Mouse (Mus musculus) hindbrain, embryonic 14.5 days (tissue): Measurements from ENCODE around the gene Cblb. TPM values are rescaled to one million over a fixed set of nuclear protein-coding genes. Genes with fewer than 3 reads are reported as not detected.

Source experiments
- ATAC-seq: fragments of 200-750 bp; cut with Nextera tagmentation; 2 replicates; pipeline ENCODE4 v1.8.0; 2017; ENCODE audit warnings: moderate number of reproducible peaks, mild to moderate bottlenecking, moderate TSS enrichment, moderate library complexity; ENCODE audit not compliant: low FRiP score
- DNase-seq: peaks from one replicate; pipeline ENCODE4 v3.0.0-alpha.2; 2015; ENCODE audit warnings: low spot score
- H3K27ac ChIP-seq: fragments of 300-500 bp; sonication (generic); 2 replicates; pipeline ENCODE4 v1.5.1; 2014; ENCODE audit warnings: mild to moderate bottlenecking, moderate library complexity
- H3K27me3 ChIP-seq: fragments of 300-500 bp; sonication (generic); 2 replicates; pipeline ENCODE4 v1.6.1; 2014; ENCODE audit warnings: mild to moderate bottlenecking, low read length, mixed read lengths; ENCODE audit not compliant: control insufficient read depth, insufficient read depth
- H3K36me3 ChIP-seq: fragments of 300-500 bp; sonication (generic); replicated peaks from 2 replicates; pipeline ENCODE4 v1.6.1; 2014; ENCODE audit not compliant: control insufficient read depth, insufficient read depth
- H3K4me1 ChIP-seq: fragments of 300-500 bp; sonication (generic); replicated peaks from 2 replicates; pipeline ENCODE4 v1.6.1; 2014; ENCODE audit warnings: antibody characterized with exemption, low read length, mixed read lengths; ENCODE audit not compliant: control insufficient read depth, insufficient read depth
- H3K4me2 ChIP-seq: fragments of 300-500 bp; sonication (generic); replicated peaks from 2 replicates; pipeline ENCODE4 v1.6.1; 2014; ENCODE audit warnings: mild to moderate bottlenecking, moderate library complexity
- H3K4me3 ChIP-seq: fragments of 300-500 bp; sonication (generic); replicated peaks from 2 replicates; pipeline ENCODE4 v1.5.1; 2014; ENCODE audit warnings: mild to moderate bottlenecking, low read length
- H3K9ac ChIP-seq: fragments of 300-500 bp; sonication (generic); 2 replicates; pipeline ENCODE4 v1.6.1; 2014
- H3K9me3 ChIP-seq: fragments of 300-500 bp; sonication (generic); 2 replicates; pipeline ENCODE4 v1.6.1; 2016; ENCODE audit warnings: low read length; ENCODE audit not compliant: control insufficient read depth
- WGBS: fragments of 180-500 bp; shearing (Covaris S2); extraction: QIAGEN DNeasy Blood & Tissue Kit; methylation state at CpG from one replicate; pipeline ENCODE4 v1.1.7; 2014; 5-methylcytosine and 5-hydroxymethylcytosine counted together
- polyA plus RNA-seq: library from polyadenylated mRNA; unstranded; fragments of >200 nt; fragmentation: Nextera tagmentation; extraction: Ambion mirVana; gene quantifications from 2 replicates; pipeline ENCODE4 v1.2.1, GENCODE M21; 2014

Gene Cblb
- polyA plus RNA-seq, 1 experiment from 2014 or later, result 15.6 TPM

- Histone ChIP-seq H3K27ac (no peak overlapping the region), H3K9ac (no peak overlapping the region), H3K27me3 (no peaks in the 10 kb centered on the region), H3K9me3 (no peaks in the 10 kb centered on the region), H3K4me1 (peaks cover 5% of the 10 kb centered on the region; the same call in 1 of the 2 replicates), H3K4me2 (no peak overlapping the region), H3K36me3 (no peaks in the 10 kb centered on the region), H3K4me3 (no peak overlapping the region)
- WGBS, result 80% methylated on average over 17 of the region's 17 CpGs
- no peak for DNase-seq
- ATAC-seq, result no peak
Observed at GRCm38 (mm10) chr16:52060100-52060719, 29.2 kb downstream of the Cblb start.

- Histone ChIP-seq H3K4me2 (no peak overlapping the region), H3K9ac (no peak overlapping the region), H3K4me3 (no peak overlapping the region), H3K9me3 (no peaks in the 10 kb centered on the region), H3K27ac (no peak overlapping the region), H3K27me3 (no peaks in the 10 kb centered on the region), H3K36me3 (no peaks in the 10 kb centered on the region), H3K4me1 (peaks cover 5% of the 10 kb centered on the region; the same call in 1 of the 2 replicates)
- no peak for DNase-seq
- 69% methylated on average over 4 of the region's 4 CpGs for WGBS
- ATAC-seq, result no peak
Observed at GRCm38 (mm10) chr16:52061015-52061481, 30.0 kb downstream of the Cblb start.

- WGBS, result 79% methylated on average over 12 of the region's 12 CpGs
- no peak for DNase-seq
- H3K36me3 ChIP-seq, result no peaks in the 10 kb centered on the region
- H3K9me3 ChIP-seq, result no peaks in the 10 kb centered on the region
- no peak overlapping the region for H3K27ac ChIP-seq
- no peaks in the 10 kb centered on the region for H3K27me3 ChIP-seq
- no peak overlapping the region for H3K9ac ChIP-seq
- no peak for ATAC-seq
- no peak overlapping the region for H3K4me3 ChIP-seq
- H3K4me2 ChIP-seq, result no peak overlapping the region
- H3K4me1 ChIP-seq, result no peaks in the 10 kb centered on the region
Observed at GRCm38 (mm10) chr16:52064309-52065105, 33.5 kb downstream of the Cblb start.

- WGBS, result 88% methylated on average over 10 of the region's 10 CpGs
- Histone ChIP-seq H3K9me3 (no peaks in the 10 kb centered on the region), H3K27ac (no peak overlapping the region), H3K9ac (no peak overlapping the region), H3K27me3 (no peaks in the 10 kb centered on the region), H3K4me1 (no peaks in the 10 kb centered on the region), H3K4me2 (no peak overlapping the region), H3K36me3 (no peaks in the 10 kb centered on the region), H3K4me3 (no peak overlapping the region)
- DNase-seq, result no peak
- no peak for ATAC-seq
Observed at GRCm38 (mm10) chr16:52067632-52068516, 36.8 kb downstream of the Cblb start.

- Histone ChIP-seq H3K27me3 (no peaks in the 10 kb centered on the region), H3K36me3 (no peaks in the 10 kb centered on the region), H3K9ac (no peak overlapping the region), H3K4me2 (no peak overlapping the region), H3K9me3 (no peaks in the 10 kb centered on the region), H3K4me1 (no peaks in the 10 kb centered on the region), H3K4me3 (no peak overlapping the region), H3K27ac (no peak overlapping the region)
- ATAC-seq (no peak), DNase-seq (no peak)
- WGBS, result 94% methylated on average over 3 of the region's 3 CpGs
Observed at GRCm38 (mm10) chr16:52068517-52068874, 37.5 kb downstream of the Cblb start.

- ATAC-seq (no peak), DNase-seq (no peak)
- Histone ChIP-seq H3K4me2 (no peak overlapping the region), H3K9ac (no peak overlapping the region), H3K9me3 (no peaks in the 10 kb centered on the region), H3K27ac (no peak overlapping the region), H3K36me3 (no peaks in the 10 kb centered on the region), H3K27me3 (no peaks in the 10 kb centered on the region), H3K4me1 (no peaks in the 10 kb centered on the region), H3K4me3 (no peak overlapping the region)
- WGBS, result 95% methylated on average over 6 of the region's 6 CpGs
Observed at GRCm38 (mm10) chr16:52069648-52070047, 38.6 kb downstream of the Cblb start.

- DNase-seq, result no peak
- H3K27ac ChIP-seq, result no peak overlapping the region
- H3K27me3 ChIP-seq, result no peaks in the 10 kb centered on the region
- H3K9ac ChIP-seq, result no peak overlapping the region
- 95% methylated on average over 5 of the region's 5 CpGs for WGBS
- ATAC-seq, result no peak
- no peaks in the 10 kb centered on the region for H3K4me1 ChIP-seq
- H3K4me3 ChIP-seq, result no peak overlapping the region
- no peaks in the 10 kb centered on the region for H3K9me3 ChIP-seq
- H3K4me2 ChIP-seq, result no peak overlapping the region
- H3K36me3 ChIP-seq, result no peaks in the 10 kb centered on the region
Observed at GRCm38 (mm10) chr16:52070128-52070527, 39.1 kb downstream of the Cblb start.

GRCm38 (mm10) chr16:52071290-52071689 is 40.3 kb downstream of the Cblb start:
- no peak overlapping the region; the same call in 1 of the 2 replicates for H3K27ac ChIP-seq

GRCm38 (mm10) chr16:52071766-52072209 is 40.8 kb downstream of the Cblb start:
- Histone ChIP-seq H3K36me3 (no peaks in the 10 kb centered on the region), H3K27me3 (no peaks in the 10 kb centered on the region), H3K4me3 (no peak overlapping the region), H3K4me2 (no peak overlapping the region), H3K9me3 (no peaks in the 10 kb centered on the region), H3K9ac (no peak overlapping the region), H3K27ac (no peak overlapping the region; the same call in 1 of the 2 replicates), H3K4me1 (0 out of 2 replicates have a peak, but pooled peaks cover 4% of the 10 kb centered on the region)
- no peak for ATAC-seq
- WGBS, result 64% methylated on average over 6 of the region's 6 CpGs
- DNase-seq, result no peak

More at GRCm38 (mm10) chr16:52071290-52071689, 40.3 kb downstream of the Cblb start:
- Histone ChIP-seq H3K27me3 (no peaks in the 10 kb centered on the region), H3K36me3 (no peaks in the 10 kb centered on the region), H3K4me3 (no peak overlapping the region), H3K4me2 (no peak overlapping the region), H3K9ac (no peak overlapping the region), H3K9me3 (no peaks in the 10 kb centered on the region), H3K4me1 (no peaks in the 10 kb centered on the region)
- DNase-seq (no peak), ATAC-seq (no peak)
- WGBS, result 73% methylated on average over 2 of the region's 2 CpGs
